Mouse (Mus musculus) cerebellum, adult 8-10 months (tissue): ENCODE data around the gene Npas3.

Source experiments
- DNase-seq: peaks from one replicate; pipeline ENCODE4 v3.0.0; 2022

Gene Npas3

DNA sequence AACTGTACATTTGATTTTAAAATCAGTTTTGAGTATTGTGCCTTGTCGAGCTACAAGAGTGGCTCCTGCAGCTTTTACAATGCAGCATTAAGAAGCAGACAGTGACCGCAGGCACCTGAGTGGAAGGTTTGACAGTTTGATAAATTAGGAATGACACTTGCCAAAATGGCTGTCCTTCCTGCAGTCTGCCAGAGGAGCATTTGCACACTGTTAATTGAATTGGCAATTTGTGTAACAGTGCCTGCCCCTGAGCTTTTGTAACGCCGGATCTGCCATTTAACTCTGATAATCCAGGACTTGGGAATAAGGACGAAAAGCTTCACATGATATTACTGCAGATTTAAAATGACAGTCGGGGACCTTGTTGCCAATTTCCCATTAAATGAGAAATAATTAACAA, 357.2 kb downstream of the Npas3 start:
- DNase-seq, result no peak

DNA sequence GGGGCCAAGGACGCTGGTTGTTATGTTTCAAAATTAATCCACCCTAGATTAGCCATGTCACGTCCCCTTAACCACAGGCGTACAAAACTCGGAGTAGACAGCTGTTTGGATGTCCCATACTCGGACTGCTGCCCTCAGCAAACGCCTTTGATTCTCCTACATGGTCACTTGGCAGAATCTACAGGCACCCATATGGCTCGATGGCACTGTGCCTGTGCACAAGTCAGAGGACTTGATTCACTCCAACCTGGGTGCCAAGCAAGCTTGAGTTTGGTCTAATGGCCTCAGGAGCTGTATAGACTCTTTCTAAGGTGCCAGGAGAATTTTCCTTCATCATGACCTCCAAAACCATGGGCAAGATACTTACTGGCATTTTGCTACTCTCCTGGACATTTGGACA, 363.6 kb downstream of the Npas3 start:
- no peak for DNase-seq

DNA sequence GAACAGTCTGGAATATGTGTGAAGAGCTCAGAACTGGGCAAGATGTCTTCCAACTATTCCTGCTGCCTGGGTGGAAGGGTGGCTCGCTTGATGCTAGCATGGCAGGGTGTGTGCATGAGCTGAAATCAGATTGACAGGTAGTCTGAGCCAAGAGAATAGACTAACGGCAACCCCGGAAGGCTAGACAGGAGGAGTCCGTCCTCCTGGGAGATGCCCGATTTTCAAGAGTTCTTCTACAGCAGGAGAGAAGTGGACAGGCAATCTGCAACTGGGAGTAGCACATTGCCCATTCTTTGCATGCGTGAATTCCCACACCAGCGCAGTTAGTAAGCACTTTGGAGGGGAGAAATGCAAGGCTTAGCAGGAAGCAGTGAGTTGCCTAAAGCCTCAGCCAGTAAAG, 372.8 kb downstream of the Npas3 start:
- DNase-seq, result no peak

DNA sequence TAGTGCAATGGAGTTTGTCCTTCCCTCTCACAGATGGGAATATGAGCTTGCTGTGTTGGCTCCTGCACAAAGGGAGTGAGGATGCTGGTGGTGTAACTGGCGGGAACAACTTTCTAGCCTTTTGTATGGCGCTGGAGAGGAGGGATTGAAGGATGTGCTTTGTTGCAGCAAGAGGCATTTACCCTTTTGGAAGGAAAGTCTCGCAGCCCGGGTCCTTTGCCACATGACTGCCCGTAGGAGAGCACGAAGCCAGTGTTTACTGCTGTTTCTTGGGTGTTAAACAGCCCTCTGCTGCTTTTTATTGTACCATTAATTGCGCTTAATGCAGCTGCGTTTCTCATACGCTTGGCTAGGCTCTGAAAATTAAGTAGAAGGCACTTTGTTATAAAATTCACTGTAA, 375.3 kb downstream of the Npas3 start:
- DNase-seq, result no peak

DNA sequence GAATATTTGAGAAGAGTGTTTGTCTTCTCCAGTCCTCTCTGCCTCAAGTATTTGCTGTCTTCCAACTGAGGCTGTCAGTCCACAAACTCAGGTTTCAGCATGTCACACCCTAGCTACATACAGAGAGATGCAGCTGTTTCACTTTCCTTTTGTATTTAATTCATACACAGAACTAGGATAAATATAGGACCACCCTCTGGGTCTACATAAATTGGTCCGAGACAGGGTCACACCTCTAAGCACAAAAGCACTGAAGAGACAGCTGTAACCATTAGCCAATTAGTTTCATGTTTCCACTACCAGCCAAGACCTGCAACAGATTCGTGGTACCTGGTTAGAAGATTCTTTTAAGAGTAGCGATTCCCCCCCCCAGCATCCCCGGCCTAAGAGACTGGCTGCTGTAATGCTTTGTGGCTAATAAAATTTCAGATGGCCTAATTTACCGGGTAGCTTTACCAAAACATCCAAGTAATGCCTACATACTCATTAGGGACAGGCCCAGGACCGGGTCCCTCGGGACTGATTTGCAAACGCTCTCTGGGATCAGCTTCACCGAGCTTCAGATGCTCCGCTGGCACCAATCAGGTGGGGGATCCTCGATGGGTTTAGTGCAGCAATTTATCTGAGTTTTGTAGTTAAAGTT, 376.0 kb downstream of the Npas3 start:
- DNase-seq, result no peak

DNA sequence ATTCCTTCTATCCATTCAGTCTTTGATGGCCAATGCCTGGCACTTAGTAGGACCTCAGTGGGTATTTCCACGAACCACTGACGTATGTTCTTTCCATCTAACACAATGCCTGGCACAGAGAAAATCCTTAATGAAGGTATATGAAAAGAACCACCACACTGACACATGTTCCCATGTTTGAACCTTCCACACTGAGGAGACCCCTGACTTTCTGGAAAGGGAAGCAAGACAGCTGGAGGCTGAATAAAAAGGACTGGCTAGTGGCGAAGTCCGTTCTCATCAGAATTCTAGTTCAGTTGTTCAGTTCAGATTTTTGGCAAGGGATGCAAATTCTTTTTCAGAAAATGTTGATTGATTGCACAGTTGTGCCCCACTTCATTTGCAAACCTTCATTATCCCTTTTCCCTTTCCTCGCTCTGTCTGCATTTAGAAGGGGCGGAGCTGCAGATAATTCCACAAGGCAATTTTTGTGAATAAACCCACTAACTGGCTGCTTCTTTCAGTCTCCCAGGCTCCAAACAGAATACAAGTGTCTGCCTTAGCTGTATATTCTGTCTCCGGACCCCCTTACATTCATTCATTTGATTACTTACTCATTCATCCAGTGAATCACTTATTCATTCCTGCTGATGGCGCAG, 381.1 kb downstream of the Npas3 start:
- no peak for DNase-seq

DNA sequence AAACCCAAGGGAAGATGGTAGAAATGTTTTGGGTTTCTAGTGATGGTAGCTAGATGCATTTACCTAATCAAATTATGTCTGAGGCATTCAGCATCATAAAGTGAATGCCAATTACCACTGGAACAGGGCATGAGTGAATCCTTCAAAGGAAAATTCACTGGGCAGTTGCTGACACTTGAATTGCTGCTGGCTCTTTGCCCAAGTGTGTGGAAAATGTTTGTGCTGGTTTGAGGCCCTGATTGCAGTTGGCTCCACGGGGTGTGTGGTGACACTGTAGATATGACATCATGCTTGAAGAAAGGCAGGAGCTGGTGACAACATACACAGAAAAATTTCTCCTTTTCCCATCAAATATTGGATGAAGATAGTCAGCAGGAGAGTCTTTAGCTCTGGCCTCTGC, 382.1 kb downstream of the Npas3 start:
- no peak for DNase-seq

DNA sequence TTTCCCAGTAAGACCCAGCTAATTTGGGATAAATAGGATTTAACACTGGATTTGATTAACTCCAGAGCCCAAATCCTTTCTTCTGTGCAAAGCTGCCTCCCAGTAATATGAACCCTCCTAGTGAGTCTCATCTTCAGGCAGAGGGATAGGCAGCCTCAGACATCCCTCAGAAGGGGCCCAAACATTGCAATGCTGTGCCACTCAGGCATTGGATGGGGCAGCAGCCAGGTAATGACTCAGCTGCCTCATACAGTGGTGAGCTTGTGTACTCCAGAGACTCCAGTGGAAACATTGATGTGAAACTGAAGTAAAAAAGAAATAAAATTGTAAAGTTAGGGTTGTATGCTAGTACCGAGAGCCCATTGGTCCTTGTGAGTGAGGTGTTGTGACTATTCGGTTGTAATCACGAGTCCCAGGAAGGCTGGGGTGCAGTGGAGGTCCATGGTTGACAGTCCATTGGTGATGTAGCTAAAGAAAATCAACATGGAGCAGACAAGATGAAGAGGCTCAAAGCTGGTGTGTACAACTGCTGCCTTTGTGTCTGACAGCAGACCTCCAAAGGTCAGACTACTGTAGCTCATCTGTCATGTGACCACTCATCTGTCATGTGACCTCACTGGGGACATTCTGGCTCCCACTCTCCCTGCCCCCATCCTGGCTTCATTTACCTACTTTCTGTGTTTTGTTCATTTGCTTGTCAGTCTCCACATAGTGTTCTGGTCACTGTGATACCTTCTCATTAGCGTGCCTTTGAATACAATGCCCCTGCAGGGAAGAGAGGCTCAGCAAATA, 383.0 kb downstream of the Npas3 start:
- no peak for DNase-seq

DNA sequence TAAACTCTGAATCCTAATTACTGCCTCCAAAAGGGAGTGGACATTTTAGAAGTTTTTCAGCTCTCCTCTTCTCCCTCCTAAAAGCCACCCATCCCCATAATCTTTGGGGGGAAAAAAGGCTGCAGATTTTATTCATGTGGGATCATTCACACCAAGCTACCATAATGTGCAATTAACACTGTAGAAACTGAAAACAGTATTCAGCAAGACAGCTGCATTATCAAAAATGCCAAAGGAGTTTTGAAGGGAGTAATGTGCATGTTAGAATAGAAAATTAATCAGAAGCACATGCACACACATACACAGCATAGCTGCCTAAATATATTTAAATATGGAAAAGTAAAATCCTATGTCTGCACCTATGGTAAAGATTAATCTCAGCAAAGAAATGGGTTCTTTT, 390.1 kb downstream of the Npas3 start:
- no peak for DNase-seq

DNA sequence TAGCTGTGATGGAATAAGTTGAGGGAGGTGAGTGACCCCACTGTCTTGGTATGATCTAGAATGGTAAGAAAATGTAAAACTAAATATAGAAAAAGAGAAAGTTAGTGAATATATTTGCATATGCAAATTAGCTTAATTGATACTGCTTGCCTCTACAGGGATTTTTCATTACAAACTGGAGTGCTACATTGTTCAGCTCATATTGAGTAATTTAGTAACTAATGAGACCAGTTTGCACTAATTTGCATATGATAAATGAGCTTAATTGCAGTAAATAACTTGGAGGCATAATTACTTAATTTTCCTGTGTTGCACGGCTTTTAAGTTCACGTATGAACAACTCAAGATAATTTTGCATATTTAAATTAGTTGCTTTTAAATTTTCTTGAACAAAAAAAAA, 398.8 kb downstream of the Npas3 start:
- DNase-seq, result no peak

DNA sequence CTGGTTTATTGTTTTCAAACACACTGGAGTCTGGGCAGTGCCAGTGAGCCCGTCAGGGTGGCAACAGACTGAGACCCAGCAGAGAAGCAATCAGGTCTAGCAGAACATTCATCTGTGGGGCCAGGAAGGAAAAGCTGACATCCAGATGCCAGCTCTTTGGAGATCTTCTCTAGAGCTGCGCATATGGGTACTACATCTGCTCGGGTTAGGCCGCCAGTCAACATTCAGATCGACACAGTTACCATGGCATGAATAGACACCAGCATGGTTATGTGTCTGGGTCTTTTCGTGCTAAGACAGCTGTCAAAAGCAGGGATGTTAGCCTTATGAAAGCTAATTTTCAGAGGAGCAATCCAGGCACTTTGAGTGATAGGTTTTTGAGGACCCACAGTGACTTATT, 407.8 kb downstream of the Npas3 start:
- no peak for DNase-seq

DNA sequence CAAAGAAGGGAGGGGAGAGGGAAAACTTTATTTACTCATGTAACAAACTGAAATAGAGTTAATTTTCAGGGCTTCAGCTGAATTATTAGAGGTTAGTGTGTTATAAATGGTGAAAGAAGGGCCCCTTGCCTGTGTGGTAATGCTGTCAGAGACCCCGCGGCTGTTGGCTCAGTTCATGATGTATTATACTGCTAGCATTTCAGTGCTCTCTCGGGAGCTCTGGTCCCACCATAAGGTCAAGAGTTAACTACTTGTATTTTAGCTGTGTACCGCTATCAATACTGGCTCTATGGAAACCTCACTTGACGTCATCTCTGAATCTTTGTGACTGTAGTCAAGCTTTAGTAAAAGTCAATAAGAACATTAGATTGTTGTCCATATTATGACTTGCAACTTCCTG, 415.6 kb downstream of the Npas3 start:
- no peak for DNase-seq

DNA sequence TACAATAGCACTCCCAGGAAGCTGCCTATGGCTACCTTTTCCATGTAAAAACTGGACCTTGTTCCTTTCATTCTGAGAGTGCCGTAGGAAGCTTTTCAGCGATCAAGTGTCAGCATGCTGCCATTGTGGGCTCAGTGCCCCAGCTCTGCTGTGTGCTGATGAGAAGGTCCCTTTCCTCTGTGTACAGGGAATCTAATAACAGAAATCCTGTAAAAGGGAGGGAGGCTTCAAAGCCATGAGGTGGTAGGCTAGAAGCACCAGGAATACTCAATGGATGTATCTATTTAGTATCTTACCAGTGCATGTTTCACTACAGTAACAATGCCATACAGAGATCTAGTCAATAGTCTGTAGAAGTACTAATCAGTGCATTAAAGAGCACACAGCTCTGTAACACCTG, 423.4 kb downstream of the Npas3 start:
- DNase-seq, result no peak

DNA sequence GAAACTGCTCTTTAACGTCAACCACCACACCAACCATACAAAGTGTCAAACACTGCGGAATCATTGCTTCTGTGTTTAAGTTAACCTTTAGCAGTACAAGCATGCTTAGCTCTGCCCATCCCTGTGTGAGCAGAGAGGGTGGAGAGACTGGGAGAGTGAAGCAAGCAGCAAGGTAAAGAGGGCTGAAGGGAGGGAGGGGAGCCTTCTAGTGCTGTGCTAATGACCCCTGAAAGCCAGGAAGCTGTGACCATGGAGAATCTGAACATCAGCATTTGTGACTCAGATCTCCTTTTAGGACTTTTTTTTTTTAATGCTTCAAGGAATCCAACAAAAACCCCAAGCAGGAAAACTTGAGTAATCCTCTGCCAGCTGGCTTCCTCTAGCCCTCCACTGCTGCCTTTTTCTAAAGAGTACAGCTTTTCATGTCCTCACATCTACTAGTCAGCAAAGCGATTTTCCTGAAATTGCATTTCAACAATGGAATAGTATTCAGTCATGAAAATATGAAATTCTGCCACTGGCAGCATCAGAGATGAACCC, 428.7 kb downstream of the Npas3 start:
- DNase-seq, result no peak

DNA sequence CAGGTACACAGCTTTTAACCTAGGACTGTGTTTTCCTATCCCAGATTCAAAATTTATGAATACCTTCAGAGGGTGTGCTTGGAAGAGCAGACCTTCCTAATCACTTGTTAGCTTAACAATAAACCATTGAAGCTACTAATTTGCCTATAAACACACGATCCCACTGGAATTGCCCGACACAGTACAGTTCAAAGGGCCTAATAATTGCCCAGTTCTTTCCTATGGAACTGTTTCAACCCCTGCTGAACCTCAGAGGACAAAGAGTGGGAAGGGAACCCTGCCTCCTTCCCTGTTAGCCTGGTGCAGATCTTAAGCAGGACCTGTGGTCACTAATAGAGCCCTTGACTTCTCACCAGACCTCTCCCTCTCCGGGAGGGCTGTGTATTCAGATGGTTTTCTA, 429.7 kb downstream of the Npas3 start:
- DNase-seq, result no peak

DNA sequence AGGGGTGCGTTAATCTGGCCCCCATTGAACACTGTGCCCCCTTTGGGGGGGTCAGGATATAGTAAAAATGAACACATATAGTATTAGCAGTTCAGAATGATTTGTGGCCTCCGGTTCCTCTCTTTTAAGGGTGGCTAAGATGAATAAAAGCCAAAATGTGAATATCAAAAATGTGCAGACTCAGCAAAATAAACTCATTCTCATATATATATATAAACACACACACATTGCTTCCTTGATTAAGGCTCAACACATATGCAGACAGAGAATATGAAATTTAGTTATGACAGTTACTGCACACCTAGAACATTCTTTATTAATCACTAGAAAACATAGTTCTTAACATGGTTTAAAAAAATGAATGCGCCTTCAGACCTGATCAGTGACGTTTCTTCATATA, 430.7 kb downstream of the Npas3 start:
- no peak for DNase-seq

DNA sequence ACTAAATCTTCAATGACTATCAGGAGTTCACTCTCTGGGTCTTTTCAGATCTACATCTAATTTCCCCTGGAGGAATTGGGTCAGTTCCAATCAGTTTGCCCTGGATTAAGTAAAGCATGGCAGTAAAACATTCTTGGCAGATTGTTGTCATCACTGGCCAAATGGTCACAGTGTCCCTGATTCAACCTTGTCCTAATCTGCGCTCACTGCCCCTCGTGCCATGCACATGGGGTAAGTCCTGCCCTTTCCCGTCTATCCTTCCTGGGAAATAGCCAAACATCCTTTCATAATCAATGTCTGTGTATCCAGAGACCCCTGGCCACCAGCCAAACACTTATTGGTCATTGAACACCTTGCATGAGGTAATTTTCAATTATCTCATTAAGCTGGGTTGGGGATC, 432.0 kb downstream of the Npas3 start:
- DNase-seq, result no peak

DNA sequence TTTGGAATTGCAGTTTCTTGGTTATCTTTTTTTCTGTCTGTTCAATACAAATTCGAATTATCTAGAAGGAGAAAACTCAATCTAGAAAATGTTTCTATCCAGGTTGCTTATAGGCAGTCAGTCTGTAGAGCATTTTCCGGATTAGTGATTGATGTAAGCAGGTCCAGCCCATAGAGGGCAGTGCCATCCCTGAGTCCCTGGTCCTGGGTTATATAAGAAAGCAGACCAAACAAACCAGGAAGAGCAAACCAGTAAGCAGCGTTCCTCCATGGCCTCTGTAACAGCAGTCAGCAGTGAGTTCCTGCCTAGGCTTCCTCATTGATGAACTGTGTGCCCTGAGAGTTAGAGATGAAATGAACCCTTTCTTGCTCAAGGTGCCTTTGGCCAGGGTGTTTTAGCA, 433.6 kb downstream of the Npas3 start:
- no peak for DNase-seq

DNA sequence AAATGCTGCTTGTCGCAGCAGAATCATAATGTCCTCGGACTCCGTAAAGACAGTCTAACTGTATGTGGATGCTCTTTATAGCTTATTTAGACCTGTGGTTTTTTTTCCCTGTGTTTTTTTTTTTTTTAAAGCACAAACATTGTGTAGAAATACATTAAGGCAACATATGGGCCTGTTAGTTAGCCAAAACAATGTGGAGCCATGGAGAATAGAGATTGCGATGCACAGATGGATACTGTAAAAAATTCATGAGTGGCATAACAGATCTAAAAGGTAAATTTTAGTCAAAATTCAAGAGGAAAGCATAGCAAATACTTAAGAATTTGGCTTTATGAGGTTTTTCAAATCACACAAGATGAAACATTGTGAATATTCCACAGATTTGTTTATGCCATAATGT, 444.0 kb downstream of the Npas3 start:
- DNase-seq, result no peak

DNA sequence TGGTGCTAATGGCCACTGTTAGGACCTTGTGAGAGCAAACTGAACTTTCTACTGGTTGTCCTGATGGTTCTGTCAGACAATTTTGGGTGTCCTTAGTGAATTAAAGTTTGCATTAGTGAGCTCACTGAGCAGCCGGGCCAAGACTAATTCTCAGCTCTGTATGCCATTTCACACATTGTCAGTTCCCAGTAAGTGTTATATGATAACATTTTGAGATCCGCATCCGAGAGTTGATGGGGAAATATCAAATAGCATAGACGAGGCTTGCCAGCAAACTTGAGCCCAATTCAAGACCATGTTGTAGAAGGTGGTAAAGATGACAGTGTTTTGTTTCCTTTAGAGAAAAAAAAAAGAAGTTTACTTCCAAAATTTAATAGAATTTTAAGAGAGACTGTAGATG, 445.9 kb downstream of the Npas3 start:
- DNase-seq, result no peak

DNA sequence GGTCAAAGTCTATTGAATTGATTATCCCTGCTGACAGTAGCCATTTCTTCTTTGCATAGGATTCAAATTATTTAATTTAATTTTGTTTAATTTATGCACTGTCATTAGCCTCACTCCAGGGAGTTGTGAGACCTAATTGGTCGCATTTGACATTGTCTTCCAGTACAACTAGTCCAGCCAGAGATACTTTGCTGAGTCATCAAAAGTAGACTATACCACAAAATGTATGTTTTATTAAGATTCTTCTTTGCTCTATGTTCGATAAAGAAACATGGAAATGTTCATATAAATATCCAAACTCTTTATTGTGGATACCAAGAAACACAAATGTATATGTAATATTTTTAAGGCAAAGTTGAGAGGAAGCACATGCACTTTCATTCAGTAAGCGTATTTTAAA, 446.8 kb downstream of the Npas3 start:
- DNase-seq, result no peak

DNA sequence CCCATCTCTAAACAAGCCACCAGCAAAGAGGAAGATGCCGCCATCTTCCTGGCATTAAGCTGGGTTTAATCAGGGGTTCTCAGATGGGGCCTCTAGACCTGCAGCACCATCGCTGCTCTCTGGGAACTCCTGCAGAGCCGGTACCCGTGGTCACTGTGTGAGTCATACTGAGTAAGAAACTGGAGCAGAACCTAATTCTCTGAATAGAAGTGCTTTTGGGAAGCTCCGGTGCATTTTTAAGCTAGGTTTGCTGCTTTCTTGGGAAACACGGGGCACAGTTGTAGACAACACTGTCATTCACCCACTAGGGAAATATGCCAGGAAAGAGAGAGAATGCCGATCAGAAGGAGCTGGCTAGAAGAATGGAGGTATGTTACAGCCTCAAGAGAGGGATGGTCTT, 449.2 kb downstream of the Npas3 start:
- DNase-seq, result no peak

DNA sequence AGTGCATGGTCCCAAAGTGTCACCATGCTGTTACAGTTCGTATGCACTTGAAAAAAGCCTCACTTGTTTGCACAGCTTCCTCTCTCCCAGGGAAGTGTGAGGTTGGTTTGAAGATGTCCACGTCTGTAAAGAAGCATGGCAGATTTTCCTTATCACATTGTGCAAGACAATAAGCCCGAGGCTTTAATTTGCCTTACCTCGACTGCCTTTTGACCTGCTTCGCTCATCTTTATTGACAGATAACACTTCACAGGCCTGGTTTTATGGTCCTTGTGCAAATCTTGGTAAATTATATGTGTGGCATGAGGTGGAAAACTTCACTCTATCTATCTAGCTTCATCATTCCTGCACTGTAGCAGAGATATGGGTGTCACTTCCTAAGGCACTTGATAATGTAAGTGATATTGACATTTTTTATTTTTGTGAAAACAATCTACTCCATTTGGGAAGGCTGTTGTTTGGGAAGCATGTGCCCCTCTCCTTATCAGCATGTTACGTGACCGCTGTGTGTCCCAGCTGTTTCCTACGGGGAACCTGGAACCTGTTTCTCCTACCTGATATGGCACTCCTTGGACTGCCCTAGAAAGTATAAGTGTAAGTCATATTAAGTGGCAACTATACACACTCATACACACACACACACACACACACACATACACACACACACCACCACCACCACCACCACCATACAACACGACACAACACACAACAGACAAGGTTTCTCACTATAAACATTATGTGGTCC, 450.2 kb downstream of the Npas3 start:
- DNase-seq, result no peak

DNA sequence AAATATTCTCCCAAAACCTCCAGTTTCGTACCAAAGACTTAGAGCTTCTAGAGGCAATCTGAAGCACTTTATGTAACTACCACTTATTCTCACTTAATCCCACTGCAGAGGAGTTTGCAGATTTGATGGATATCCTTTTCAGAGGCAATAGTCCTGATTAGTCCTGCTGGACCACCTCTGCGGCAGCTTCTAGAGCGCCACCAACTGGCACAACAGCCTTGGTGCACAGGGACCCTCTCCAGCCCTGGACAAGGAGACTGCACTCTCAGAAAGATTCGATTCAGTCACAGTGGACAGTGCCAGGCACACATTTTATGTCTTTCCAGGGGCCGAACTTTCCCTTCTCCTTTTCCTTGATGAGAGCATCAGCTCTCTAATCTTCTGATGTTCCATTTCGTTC, 471.4 kb downstream of the Npas3 start:
- DNase-seq, result no peak
